Mouse (Mus musculus): ENCODE results near the gene Gbgt1. TPM values are rescaled to one million over a fixed set of nuclear protein-coding genes. Genes with fewer than 3 reads are reported as not detected.
"Not testable (repeated sequence)": the region's sequence is repeated elsewhere in the genome, so short reads cannot be mapped to it uniquely, and the experiment has no call there.

Gene Gbgt1
- polyA plus RNA-seq, 1 experiment, result not detected

GRCm38 (mm10) chr2:28506291-28506690 lies 9.6 kb downstream of the Gbgt1 start:
- H3K27ac ChIP-seq (ENCODE audit: control insufficient read depth, insufficient read depth, low read depth, low read length, poor library complexity), result no peak overlapping the region
- H3K4me3 ChIP-seq (replicated peaks; ENCODE audit: control insufficient read depth, low read depth, low read length), result no peak overlapping the region
- H3K4me1 ChIP-seq (ENCODE audit: control insufficient read depth, insufficient read depth, low read length), result no peaks in the 10 kb centered on the region
- 78% methylated on average over 6 of the region's 6 CpGs for WGBS
- TF ChIP-seq POLR2A (IDR thresholded peaks at IDR 0.05; ENCODE audit: borderline replicate concordance, control insufficient read depth, low read depth, low read length) (no peak), CTCF (IDR thresholded peaks at IDR 0.05; ENCODE audit: control insufficient read depth, insufficient read depth, low read length) (no peak)

- H3K27ac ChIP-seq (ENCODE audit: control insufficient read depth, insufficient read depth, low read depth, low read length, poor library complexity); H3K4me1 ChIP-seq (ENCODE audit: control insufficient read depth, insufficient read depth, low read length); H3K4me3 ChIP-seq (replicated peaks; ENCODE audit: control insufficient read depth, low read depth, low read length): not testable (repeated sequence)
- WGBS, result 38% methylated on average over 5 of the region's 5 CpGs
Measured at GRCm38 (mm10) chr2:28511600-28511999, 14.9 kb downstream of the Gbgt1 start.

GRCm38 (mm10) chr2:28512798-28513401 lies 16.2 kb downstream of the Gbgt1 start, which contains the start of gene Ralgds:
Gene Ralgds, plus strand, starts transcription at chr2:28513125.
- no peak for TF ChIP-seq CTCF (IDR thresholded peaks at IDR 0.05; ENCODE audit: control insufficient read depth, insufficient read depth, low read length)
- Histone ChIP-seq H3K4me1 (ENCODE audit: control insufficient read depth, insufficient read depth, low read length) (peaks cover 3% of the 10 kb centered on the region; the same call in 1 of the 2 replicates), H3K4me3 (replicated peaks; ENCODE audit: control insufficient read depth, low read depth, low read length) (peak within 1 kb of the TSS; percentile 61), H3K27ac (ENCODE audit: control insufficient read depth, insufficient read depth, low read depth, low read length, poor library complexity) (peak within 1 kb of the TSS; percentile 27; the same call in 1 of the 2 replicates)
- 1% methylated on average over 71 of the region's 71 CpGs for WGBS

- 2% methylated on average over 47 of the region's 47 CpGs for WGBS
- Histone ChIP-seq H3K4me1 (ENCODE audit: control insufficient read depth, insufficient read depth, low read length) (peaks cover 3% of the 10 kb centered on the region), H3K27ac (ENCODE audit: control insufficient read depth, insufficient read depth, low read depth, low read length, poor library complexity) (peak overlapping the region; percentile 27; the same call in 1 of the 2 replicates), H3K4me3 (replicated peaks; ENCODE audit: control insufficient read depth, low read depth, low read length) (peak overlapping the region; percentile 61)
- TF ChIP-seq CTCF (IDR thresholded peaks at IDR 0.05; ENCODE audit: control insufficient read depth, insufficient read depth, low read length) (no peak), POLR2A (IDR thresholded peaks at IDR 0.05; ENCODE audit: borderline replicate concordance, control insufficient read depth, low read depth, low read length) (no peak)
Measured at GRCm38 (mm10) chr2:28513431-28514370, 17.0 kb downstream of the Gbgt1 start.

GRCm38 (mm10) chr2:28514489-28514888 lies 17.8 kb downstream of the Gbgt1 start:
- Histone ChIP-seq H3K27ac (ENCODE audit: control insufficient read depth, insufficient read depth, low read depth, low read length, poor library complexity) (no peak overlapping the region), H3K4me3 (replicated peaks; ENCODE audit: control insufficient read depth, low read depth, low read length) (no peak overlapping the region), H3K4me1 (ENCODE audit: control insufficient read depth, insufficient read depth, low read length) (peaks cover 3% of the 10 kb centered on the region)
- WGBS, result 23% methylated on average over 5 of the region's 5 CpGs
- no peak for TF ChIP-seq POLR2A (IDR thresholded peaks at IDR 0.05; ENCODE audit: borderline replicate concordance, control insufficient read depth, low read depth, low read length)
- TF ChIP-seq CTCF (IDR thresholded peaks at IDR 0.05; ENCODE audit: control insufficient read depth, insufficient read depth, low read length), result peak; percentile 85

- 36% methylated on average over 5 of the region's 5 CpGs for WGBS
- peaks cover 3% of the 10 kb centered on the region for H3K4me1 ChIP-seq (ENCODE audit: control insufficient read depth, insufficient read depth, low read length)
- H3K4me3 ChIP-seq (replicated peaks; ENCODE audit: control insufficient read depth, low read depth, low read length), result no peak overlapping the region
- H3K27ac ChIP-seq (ENCODE audit: control insufficient read depth, insufficient read depth, low read depth, low read length, poor library complexity), result no peak overlapping the region
- TF ChIP-seq POLR2A (IDR thresholded peaks at IDR 0.05; ENCODE audit: borderline replicate concordance, control insufficient read depth, low read depth, low read length) (no peak), CTCF (IDR thresholded peaks at IDR 0.05; ENCODE audit: control insufficient read depth, insufficient read depth, low read length) (peak; percentile 97)
Measured at GRCm38 (mm10) chr2:28517206-28517909, 20.7 kb downstream of the Gbgt1 start.

- Histone ChIP-seq H3K4me3 (replicated peaks; ENCODE audit: control insufficient read depth, low read depth, low read length) (no peak overlapping the region), H3K4me1 (ENCODE audit: control insufficient read depth, insufficient read depth, low read length) (peaks cover 3% of the 10 kb centered on the region), H3K27ac (ENCODE audit: control insufficient read depth, insufficient read depth, low read depth, low read length, poor library complexity) (no peak overlapping the region)
- no peak for TF ChIP-seq CTCF (IDR thresholded peaks at IDR 0.05; ENCODE audit: control insufficient read depth, insufficient read depth, low read length)
- no peak for TF ChIP-seq POLR2A (IDR thresholded peaks at IDR 0.05; ENCODE audit: borderline replicate concordance, control insufficient read depth, low read depth, low read length)
- WGBS, result 72% methylated on average over 2 of the region's 2 CpGs
Measured at GRCm38 (mm10) chr2:28518231-28518630, 21.5 kb downstream of the Gbgt1 start.

GRCm38 (mm10) chr2:28520581-28520980 lies 23.9 kb downstream of the Gbgt1 start:
- WGBS, result 80% methylated on average over 5 of the region's 5 CpGs
- H3K4me1 ChIP-seq (ENCODE audit: control insufficient read depth, insufficient read depth, low read length), result peaks cover 3% of the 10 kb centered on the region; the same call in 1 of the 2 replicates
- H3K4me3 ChIP-seq (replicated peaks; ENCODE audit: control insufficient read depth, low read depth, low read length), result no peak overlapping the region
- TF ChIP-seq CTCF (IDR thresholded peaks at IDR 0.05; ENCODE audit: control insufficient read depth, insufficient read depth, low read length) (no peak), POLR2A (IDR thresholded peaks at IDR 0.05; ENCODE audit: borderline replicate concordance, control insufficient read depth, low read depth, low read length) (no peak)
- no peak overlapping the region for H3K27ac ChIP-seq (ENCODE audit: control insufficient read depth, insufficient read depth, low read depth, low read length, poor library complexity)

Data from bone marrow, adult 2 months (tissue).